Mouse (Mus musculus) embryonic facial prominence, embryonic 14.5 days (tissue): ENCODE results near the gene Kcnip1. TPM values are rescaled to one million over a fixed set of nuclear protein-coding genes. Genes with fewer than 3 reads are reported as not detected.

Experiments
- ATAC-seq: fragments of 200-750 bp; cut with Nextera tagmentation; 2 replicates; pipeline ENCODE4 v1.8.0; 2017; ENCODE audit warnings: low read depth, moderate number of reproducible peaks, moderate TSS enrichment
- DNase-seq: peaks from one replicate; pipeline ENCODE4 v3.0.0-alpha.2; 2015; ENCODE audit warnings: low spot score
- H3K27ac ChIP-seq: fragments of 300-500 bp; sonication (generic); replicated peaks from 2 replicates; pipeline ENCODE4 v1.5.1; 2014; ENCODE audit warnings: low read depth, mild to moderate bottlenecking, low read length, moderate library complexity
- H3K27me3 ChIP-seq: fragments of 300-500 bp; sonication (generic); replicated peaks from 2 replicates; pipeline ENCODE4 v1.6.1; 2014; ENCODE audit warnings: low read length; ENCODE audit not compliant: control insufficient read depth, insufficient read depth
- H3K36me3 ChIP-seq: fragments of 300-500 bp; sonication (generic); 2 replicates; pipeline ENCODE4 v1.6.1; 2014; ENCODE audit warnings: low read length, mixed read lengths; ENCODE audit not compliant: control insufficient read depth, insufficient read depth
- H3K4me1 ChIP-seq: fragments of 300-500 bp; sonication (generic); 2 replicates; pipeline ENCODE4 v1.6.1; 2014; ENCODE audit warnings: antibody characterized with exemption, low read length; ENCODE audit not compliant: control insufficient read depth, insufficient read depth
- H3K4me2 ChIP-seq: fragments of 300-500 bp; sonication (generic); 2 replicates; pipeline ENCODE4 v1.6.1; 2014; ENCODE audit warnings: low read depth, mild to moderate bottlenecking, low read length, moderate library complexity, mixed read lengths
- H3K4me3 ChIP-seq: fragments of 300-500 bp; sonication (generic); 2 replicates; pipeline ENCODE4 v1.5.1; 2014; ENCODE audit warnings: low read depth, mild to moderate bottlenecking, low read length
- H3K9ac ChIP-seq: fragments of 300-500 bp; sonication (generic); 2 replicates; pipeline ENCODE4 v1.6.1; 2014; ENCODE audit warnings: low read depth, mild to moderate bottlenecking, low read length, moderate library complexity, mixed read lengths
- H3K9me3 ChIP-seq: fragments of 300-500 bp; sonication (generic); 2 replicates; pipeline ENCODE4 v1.6.1; 2016; ENCODE audit warnings: low read length; ENCODE audit not compliant: control insufficient read depth
- WGBS: fragments of 180-500 bp; shearing (Covaris S2); extraction: QIAGEN DNeasy Blood & Tissue Kit; methylation state at CpG from one replicate; pipeline ENCODE4 v1.1.7; 2014; 5-methylcytosine and 5-hydroxymethylcytosine counted together
- polyA plus RNA-seq: library from polyadenylated mRNA; unstranded; fragments of >200 nt; fragmentation: Nextera tagmentation; extraction: Ambion mirVana; gene quantifications from 2 replicates; pipeline ENCODE4 v1.2.1, GENCODE M21; 2014

Gene Kcnip1
- polyA plus RNA-seq, 1 experiment from 2014 or later = 5.0 TPM

DNA sequence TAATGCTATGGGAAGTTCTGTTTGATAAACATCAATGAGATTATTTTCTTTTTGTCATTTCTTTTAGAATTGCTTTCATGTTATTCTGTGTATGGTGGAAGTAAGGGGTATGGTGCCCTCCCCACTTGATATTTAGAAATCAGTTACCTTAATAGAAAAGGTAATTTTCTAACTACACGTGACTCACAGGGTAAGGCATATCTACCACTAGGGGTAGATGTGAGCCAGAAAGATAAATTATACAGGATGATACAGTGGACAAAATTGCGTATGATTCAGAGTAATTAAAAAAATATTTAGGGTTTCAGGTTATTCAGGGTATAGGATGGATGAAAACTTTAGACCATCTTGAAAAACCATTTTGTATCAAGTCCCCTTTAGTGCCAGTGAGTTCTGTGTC lies 343.6 kb downstream of the Kcnip1 start:
- WGBS = 64% methylated on average over 2 of the region's 2 CpGs
- DNase-seq (no peak), ATAC-seq (no peak)
- Histone ChIP-seq H3K36me3 (no peaks in the 10 kb centered on the region), H3K9me3 (no peaks in the 10 kb centered on the region), H3K9ac (no peak overlapping the region), H3K4me3 (no peak overlapping the region), H3K27ac (no peak overlapping the region), H3K4me2 (no peak overlapping the region), H3K27me3 (no peaks in the 10 kb centered on the region), H3K4me1 (no peaks in the 10 kb centered on the region)

- Histone ChIP-seq H3K27me3 (no peaks in the 10 kb centered on the region), H3K27ac (no peak overlapping the region), H3K9me3 (no peaks in the 10 kb centered on the region), H3K36me3 (no peaks in the 10 kb centered on the region), H3K4me2 (no peak overlapping the region), H3K4me3 (no peak overlapping the region), H3K4me1 (no peaks in the 10 kb centered on the region), H3K9ac (no peak overlapping the region)
- ATAC-seq (no peak), DNase-seq (no peak)
- WGBS = 91% methylated on average over 2 of the region's 2 CpGs
Observed at GRCm38 (mm10) chr11:33637107-33637506, 355.8 kb downstream of the Kcnip1 start.

DNA sequence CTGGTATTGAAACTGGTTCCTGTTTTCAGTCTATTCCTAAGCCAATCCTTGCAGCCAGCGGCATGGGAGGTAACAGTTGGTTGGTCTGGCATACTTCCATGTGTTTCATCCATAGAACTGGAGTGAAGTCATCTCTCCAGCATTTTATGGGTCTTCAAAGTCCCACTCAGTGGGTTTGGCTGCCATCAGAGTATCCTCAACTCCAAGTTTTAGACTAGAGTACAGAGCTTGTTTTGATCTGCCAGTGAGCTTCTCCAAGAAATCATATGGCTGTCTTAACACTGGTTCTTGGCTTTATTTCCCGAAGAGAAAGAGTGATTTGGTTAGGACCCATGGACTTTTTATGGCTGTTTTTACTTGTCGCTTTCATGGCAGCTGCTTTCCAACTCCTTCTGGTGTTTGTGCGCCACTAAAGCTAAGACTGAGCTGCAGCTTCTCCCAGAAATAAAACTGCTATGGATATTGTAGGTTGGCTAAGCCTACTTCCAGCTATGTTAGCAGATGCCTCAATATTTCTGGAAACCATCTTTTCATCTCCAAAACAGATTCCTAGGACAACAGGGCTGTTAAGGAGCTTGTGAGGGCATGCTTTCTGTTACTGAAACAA lies 365.7 kb downstream of the Kcnip1 start:
- WGBS = 81% methylated on average over 4 of the region's 4 CpGs
- Histone ChIP-seq H3K36me3 (no peaks in the 10 kb centered on the region), H3K27me3 (no peaks in the 10 kb centered on the region), H3K9ac (no peak overlapping the region), H3K4me3 (no peak overlapping the region), H3K4me2 (no peak overlapping the region), H3K9me3 (no peaks in the 10 kb centered on the region), H3K27ac (no peak overlapping the region), H3K4me1 (no peaks in the 10 kb centered on the region)
- no peak for DNase-seq
- ATAC-seq = no peak

DNA sequence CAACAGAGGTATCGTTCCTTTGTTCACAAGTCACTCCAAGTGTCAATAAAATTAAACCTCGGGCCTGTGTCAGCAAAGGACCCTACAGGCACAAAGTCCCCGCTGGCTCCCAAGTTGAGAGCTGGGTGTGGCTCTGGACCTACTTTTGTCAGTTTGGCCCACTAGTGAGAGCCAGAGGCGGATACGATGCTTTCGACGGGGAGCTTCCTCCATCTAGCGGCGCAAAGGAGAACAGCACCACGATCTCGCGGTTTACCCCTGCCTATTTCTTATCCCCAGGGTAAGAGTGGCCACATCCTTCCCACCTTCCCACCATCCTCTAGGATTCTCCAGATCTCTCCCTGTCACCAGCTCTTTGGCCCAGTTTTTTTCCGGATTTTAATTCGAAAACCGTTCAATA lies 378.7 kb downstream of the Kcnip1 start:
- Histone ChIP-seq H3K4me2 (no peak overlapping the region), H3K9me3 (no peaks in the 10 kb centered on the region), H3K27me3 (no peaks in the 10 kb centered on the region), H3K36me3 (no peaks in the 10 kb centered on the region), H3K9ac (no peak overlapping the region), H3K4me1 (no peaks in the 10 kb centered on the region), H3K4me3 (no peak overlapping the region), H3K27ac (no peak overlapping the region)
- ATAC-seq = peak; percentile 84
- 6% methylated on average over 15 of the region's 15 CpGs for WGBS
- DNase-seq = peak; percentile 79

DNA sequence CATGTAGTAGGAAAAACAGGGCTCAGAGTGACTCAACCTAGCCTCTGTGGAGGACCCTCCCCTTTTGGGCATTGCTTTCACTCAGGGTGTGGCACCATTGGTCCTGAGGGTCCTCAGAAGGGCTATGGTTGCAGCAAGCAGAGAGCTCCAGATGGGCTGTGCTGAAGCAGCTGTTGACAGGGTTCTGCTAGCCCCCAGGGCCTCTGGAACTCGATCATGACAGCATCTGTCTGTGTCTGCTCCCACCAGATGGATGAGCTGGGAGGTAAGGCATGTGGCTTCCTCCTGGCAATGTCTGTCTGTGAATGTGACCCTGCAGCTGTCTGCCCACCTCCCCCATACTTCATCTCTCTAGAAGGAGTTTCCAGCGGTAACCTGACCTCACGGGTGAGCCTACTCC lies 385.2 kb downstream of the Kcnip1 start:
- Histone ChIP-seq H3K4me1 (no peaks in the 10 kb centered on the region), H3K9me3 (no peaks in the 10 kb centered on the region), H3K36me3 (no peaks in the 10 kb centered on the region), H3K27ac (no peak overlapping the region), H3K4me2 (no peak overlapping the region), H3K9ac (no peak overlapping the region), H3K4me3 (no peak overlapping the region), H3K27me3 (no peaks in the 10 kb centered on the region)
- ATAC-seq = peak; percentile 86
- DNase-seq = peak; percentile 72
- 3% methylated on average over 3 of the region's 3 CpGs for WGBS

DNA sequence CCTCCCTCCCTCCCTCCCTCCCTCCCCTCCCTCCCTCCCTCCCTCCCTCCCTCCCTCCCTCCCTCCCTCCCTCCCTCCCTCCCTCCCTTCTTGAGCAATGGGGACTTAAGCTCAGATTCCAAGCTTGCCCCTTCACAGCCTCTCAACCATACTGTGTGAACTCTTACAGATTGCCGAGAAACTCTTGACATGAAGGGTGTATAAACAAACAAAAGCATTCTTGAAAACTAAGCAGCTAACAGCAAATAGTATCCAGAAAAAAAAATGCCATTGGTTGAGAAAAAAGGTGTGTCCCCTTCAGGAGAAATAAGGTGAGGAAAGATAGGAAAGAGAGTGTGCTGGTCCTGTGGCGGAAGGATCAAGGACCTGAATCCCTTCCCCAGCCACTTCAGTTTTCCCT lies 389.8 kb downstream of the Kcnip1 start:
- Histone ChIP-seq H3K4me2 (no peak overlapping the region), H3K4me1 (no peaks in the 10 kb centered on the region; the same call in 1 of the 2 replicates), H3K9ac (no peak overlapping the region), H3K27me3 (no peaks in the 10 kb centered on the region), H3K36me3 (no peaks in the 10 kb centered on the region), H3K9me3 (no peaks in the 10 kb centered on the region), H3K27ac (no peak overlapping the region), H3K4me3 (no peak overlapping the region)
- no peak for DNase-seq
- 68% methylated on average over 2 of the region's 2 CpGs for WGBS
- no peak for ATAC-seq

GRCm38 (mm10) chr11:33598986-33599385 lies 394.0 kb downstream of the Kcnip1 start, which contains the start of gene D130052B06Rik:
Gene D130052B06Rik, plus strand, starts transcription at chr11:33599302.
- 63% methylated on average over 4 of the region's 4 CpGs for WGBS
- no peaks in the 10 kb centered on the region; the same call in 1 of the 2 replicates for H3K4me1 ChIP-seq
- ATAC-seq (no peak), DNase-seq (peak; percentile 66)
- H3K4me3 ChIP-seq = no peak within 1 kb of the TSS
- no peak within 1 kb of the TSS for H3K27ac ChIP-seq
- H3K27me3 ChIP-seq = no peaks in the 10 kb centered on the region
- H3K9me3 ChIP-seq = no peaks in the 10 kb centered on the region
- no peak within 1 kb of the TSS for H3K4me2 ChIP-seq
- H3K9ac ChIP-seq = no peak within 1 kb of the TSS
- no peaks in the 10 kb centered on the region for H3K36me3 ChIP-seq

DNA sequence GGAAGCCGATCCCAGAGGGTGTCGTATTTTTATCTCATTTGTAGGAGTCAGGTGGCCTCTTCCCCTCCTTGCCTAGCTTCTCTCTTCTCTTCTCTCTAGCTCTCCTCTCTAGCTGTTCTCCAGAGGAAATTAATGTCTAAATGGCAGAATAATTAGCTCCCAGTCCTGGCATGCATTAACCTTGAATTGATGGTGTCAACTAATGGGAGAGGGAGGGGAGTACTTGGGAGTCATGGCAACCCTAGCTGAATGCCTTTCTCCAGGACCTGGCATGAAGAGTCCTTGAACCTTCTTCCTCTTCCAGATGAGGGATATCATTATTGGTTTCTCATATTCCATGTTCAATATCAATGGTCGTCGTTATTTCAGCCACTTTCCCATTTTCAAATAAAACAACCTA lies 396.3 kb downstream of the Kcnip1 start:
- Histone ChIP-seq H3K4me3 (no peak overlapping the region), H3K9me3 (no peaks in the 10 kb centered on the region), H3K4me1 (no peaks in the 10 kb centered on the region; the same call in 1 of the 2 replicates), H3K27me3 (no peaks in the 10 kb centered on the region), H3K36me3 (no peaks in the 10 kb centered on the region), H3K27ac (no peak overlapping the region), H3K9ac (no peak overlapping the region), H3K4me2 (no peak overlapping the region)
- DNase-seq (no peak), ATAC-seq (no peak)
- 69% methylated on average over 4 of the region's 4 CpGs for WGBS

- Histone ChIP-seq H3K9ac (no peak overlapping the region), H3K9me3 (no peaks in the 10 kb centered on the region), H3K4me1 (no peaks in the 10 kb centered on the region), H3K27ac (no peak overlapping the region), H3K4me3 (no peak overlapping the region), H3K36me3 (no peaks in the 10 kb centered on the region), H3K4me2 (no peak overlapping the region), H3K27me3 (no peaks in the 10 kb centered on the region)
- DNase-seq (no peak), ATAC-seq (no peak)
- WGBS = 74% methylated on average over 4 of the region's 4 CpGs
Observed at GRCm38 (mm10) chr11:33592826-33593225, 400.1 kb downstream of the Kcnip1 start.
